Mouse (Mus musculus): ENCODE measurements around the gene Ppip5k2.

Ppip5k2 gene

DNA sequence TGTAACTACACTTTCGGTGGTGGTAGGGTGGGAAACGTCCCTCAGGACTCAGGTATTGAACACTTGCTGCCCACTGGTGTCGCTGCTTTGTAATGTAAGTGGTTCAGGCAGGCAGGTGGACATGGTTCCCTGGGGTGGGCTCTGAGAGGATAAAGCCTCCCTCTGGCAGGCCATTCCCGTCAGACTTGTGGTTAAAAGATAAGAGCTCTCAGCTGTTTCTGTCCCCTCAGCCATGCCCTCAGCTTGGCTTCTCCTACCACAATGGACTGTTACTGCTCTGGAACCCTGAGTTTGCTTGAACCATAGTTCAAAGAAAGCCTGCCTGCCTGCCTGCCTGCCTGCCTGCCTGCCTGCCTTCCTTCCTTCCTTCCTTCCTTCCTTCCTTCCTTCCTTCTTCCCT lies 15.8 kb downstream of the Ppip5k2 start:
- DNase-seq (ENCODE audit: low spot score), result no peak

DNA sequence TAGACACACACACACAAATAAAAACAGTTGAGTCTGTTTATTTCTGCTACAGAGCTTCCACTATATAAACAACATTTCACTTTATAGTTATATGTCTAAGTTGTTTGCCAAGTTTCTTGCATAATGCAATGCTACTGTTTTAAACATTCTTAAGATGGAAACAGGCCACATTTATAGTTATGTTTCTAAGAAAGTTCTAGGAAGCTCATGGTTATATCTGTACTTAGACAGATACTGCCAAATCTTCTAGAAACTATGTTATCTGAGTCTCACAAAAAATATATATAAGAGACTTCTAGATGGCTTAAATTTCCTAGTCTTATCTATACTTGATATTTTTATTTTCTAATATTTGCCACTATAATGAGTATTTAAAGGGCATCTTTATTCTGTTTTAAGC lies 17.0 kb downstream of the Ppip5k2 start:
- no peak for DNase-seq (ENCODE audit: low spot score)

DNA sequence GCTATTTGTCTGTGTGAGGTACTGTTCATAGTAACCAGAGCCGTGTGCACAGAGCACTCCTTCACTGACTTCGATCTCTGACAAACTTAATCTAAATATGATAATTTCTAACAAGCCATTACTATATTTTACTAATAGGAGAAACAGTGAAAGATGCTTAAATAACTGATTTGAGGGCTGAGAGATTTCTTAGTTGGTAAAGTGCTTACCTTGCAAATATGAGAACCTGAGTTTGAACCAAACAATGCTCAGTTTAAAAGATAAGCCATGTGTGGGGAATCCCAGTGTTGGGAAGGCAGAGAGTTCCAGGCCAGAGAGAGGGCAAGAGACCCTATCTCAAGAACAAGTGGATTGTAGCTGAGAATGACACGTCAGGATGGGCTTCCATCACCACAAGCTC lies 22.0 kb downstream of the Ppip5k2 start:
- no peak for DNase-seq (ENCODE audit: low spot score)

DNA sequence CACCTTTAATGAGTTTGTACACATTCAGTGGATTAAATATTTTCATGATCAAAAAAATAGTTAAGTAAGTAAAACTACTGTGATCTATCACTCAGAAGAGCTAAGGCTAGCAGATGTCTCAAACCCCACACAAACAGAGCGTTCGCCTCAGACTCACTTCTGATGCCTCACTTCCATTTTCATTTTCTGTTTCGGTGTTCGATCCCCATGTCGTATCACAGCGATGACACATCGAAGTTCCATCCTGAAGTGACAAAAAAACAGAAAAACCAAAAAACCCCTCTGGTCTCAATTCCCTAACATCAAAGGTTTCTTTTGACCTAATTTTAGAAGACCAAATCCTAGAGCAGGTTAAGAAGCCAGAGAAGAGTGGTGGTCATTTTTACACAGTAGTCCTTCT lies 23.9 kb downstream of the Ppip5k2 start:
- no peak for DNase-seq (ENCODE audit: low spot score)

DNA sequence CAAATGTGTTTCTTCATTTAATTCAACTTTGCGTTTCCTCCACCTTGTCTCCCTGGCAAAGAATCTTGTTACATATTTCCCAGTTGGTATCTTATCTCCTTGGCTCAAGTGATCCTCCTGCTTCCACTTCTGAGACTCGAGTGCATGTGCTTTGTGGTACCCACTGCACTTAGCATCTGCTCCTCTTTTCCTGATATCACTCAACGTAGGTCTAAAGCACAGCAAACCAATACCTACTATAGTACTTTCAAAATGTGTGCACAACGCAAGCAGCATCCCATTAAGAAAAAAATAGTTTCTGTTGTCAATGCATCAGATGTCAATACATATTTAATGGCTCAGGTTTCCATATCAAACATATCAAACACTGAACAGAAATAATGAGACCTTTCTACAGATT lies 24.5 kb downstream of the Ppip5k2 start:
- DNase-seq (ENCODE audit: low spot score), result no peak

DNA sequence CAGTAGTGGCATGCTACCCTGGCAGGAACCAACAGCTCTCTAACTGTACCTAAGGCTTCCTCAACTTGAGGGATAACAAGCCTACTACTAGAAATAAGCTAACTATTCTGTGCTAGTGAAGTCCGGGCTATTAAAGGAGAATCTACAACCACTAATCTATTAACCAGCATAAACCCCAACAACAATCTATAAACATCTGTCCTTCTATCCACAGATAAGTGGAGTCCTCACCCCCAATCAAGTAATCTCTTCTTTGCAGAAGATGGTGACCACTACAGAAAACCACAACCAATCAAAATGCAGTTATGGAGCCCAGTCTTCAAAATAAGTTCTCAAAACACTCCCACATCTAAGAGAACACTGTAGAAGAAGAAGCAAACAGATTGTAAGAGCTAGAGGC lies 27.1 kb downstream of the Ppip5k2 start:
- DNase-seq (ENCODE audit: low spot score), result no peak

DNA sequence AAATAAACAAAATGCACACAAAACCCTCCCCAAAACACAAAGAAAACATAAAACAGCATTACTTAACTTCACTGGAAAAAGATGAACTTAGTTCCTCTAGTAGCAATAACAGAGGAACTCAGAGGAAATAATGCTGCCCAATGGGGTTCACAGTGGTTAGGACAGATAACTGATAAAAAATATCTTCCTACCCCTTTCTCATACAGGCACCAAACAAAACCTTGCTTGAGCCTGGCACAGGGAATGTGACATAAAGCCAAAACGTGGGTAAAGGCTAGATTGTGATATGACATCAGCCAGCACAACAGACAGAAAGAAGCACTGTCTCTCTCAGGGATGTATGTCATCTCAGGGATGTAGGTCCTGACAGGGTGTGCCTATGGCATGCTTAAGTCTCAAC lies 40.9 kb downstream of the Ppip5k2 start:
- DNase-seq (ENCODE audit: low spot score), result no peak

DNA sequence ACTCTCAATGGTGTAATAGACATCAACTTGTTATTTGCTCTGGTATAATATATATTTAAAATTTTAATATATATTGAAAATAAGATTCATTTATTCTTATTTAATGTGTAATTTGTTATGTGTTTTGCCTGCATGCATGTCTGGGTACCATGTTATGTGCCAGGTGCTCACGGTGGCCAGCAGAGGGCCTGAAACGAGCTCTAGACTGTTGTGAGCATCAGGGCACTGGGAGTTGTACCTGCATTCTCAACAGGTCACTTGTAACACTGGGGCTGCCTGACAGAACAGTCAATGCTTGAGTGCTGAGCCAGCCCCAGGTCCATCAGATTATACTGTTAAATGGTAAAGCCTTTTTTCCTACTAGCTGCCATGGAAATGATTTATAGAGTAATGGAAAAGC lies 43.5 kb downstream of the Ppip5k2 start:
- no peak for DNase-seq (ENCODE audit: low spot score)

DNA sequence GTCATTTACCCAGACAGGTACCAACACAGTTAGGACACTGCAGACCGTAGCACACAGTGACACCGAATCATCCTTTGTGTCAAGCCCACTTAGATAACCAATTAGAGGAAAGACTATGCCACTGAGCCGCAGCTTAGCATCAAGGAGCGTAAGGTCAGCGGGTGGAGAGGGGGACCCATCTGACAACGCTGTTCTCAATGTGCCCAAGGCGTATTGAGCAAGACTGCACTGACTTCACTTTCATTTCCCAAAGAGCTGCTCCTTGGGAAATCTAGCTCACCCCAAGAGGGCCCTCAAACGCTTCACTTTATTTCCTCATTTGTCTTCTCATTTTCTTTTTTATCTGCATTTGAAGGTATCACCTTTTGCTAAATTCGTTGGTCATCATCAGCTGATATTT lies 51.8 kb downstream of the Ppip5k2 start:
- DNase-seq (ENCODE audit: low spot score), result no peak

DNA sequence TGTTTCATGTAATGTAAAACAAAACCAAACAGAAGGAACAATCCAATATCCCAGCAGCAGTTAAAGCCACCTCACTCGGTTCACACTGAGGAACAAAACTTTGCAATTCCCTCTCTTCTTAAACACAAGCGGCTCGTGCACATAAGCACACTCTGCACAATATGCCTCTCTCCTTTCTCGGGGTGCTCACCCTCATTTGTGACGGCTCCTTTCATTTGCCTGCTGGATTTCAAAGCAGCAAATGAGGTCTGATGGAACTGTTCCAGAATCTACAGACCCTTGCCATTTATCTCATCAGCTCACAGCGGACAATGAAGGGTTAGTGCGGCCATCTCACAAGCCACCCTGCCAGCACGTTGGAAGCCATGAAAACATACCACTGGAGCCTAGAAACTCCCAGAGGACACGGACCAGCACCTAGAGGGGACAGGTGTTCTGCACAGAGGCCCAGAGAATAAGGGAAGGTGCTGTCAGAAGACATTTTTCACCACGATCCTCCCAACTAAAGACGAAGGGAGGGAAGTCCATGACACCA lies 55.8 kb downstream of the Ppip5k2 start:
- no peak for DNase-seq (ENCODE audit: low spot score)

DNA sequence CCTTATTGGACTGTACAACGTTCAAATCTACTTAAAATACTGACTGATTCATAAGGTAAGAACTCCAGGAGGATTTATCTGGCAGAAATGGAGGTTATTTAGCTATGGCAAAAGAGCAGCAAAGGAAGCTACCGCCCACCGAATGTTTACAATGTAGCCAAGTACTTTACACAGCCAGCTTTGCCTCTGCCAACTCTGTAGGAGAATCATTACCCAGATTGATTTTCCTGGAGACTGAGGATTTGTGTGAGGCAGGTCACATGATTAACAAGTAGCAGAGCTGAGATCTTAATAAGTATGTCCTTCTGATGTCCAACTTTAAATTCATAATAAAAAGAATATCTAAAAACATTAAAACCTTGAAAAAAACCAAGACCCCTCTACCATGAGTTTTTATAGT lies 59.7 kb downstream of the Ppip5k2 start:
- DNase-seq (ENCODE audit: low spot score), result no peak

DNA sequence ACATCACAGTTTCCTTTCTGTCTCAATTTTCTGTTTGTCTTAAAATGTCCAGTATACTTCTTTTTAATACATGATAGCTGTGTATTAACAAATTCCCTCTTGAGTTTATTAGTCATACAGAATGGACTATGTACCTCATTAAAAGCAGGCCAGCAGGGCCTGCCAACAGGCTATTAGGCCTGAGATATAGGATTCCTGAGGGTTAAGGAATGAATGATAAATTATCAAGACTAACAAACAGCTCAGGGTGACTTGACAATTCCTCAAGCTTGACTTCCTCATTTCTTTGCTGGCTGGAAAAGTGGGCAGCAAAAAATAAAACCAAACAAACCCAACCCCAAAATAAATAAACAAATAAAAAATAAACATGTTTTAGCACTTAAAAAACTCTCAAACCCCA lies 64.8 kb downstream of the Ppip5k2 start:
- no peak for DNase-seq (ENCODE audit: low spot score)

DNA sequence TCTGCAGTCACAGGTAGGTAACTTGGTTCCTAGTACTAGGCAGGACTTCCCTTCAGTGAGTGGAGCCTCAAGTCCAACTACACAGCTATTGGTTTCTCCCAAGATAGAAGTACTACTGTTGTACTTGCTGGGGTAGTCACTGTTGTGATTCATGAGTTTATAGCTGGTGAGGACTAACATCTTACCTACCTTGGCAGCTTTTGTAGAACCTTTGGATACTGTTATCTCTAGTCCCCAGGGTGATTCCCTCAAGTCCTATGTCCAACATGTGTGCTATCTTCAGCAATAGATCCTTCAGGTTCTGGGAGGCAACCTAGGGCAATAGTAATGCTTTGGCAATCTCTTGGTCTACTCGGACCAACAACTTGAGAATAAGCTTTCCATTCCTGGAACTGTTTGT lies 65.6 kb downstream of the Ppip5k2 start:
- no peak for DNase-seq (ENCODE audit: low spot score)

DNA sequence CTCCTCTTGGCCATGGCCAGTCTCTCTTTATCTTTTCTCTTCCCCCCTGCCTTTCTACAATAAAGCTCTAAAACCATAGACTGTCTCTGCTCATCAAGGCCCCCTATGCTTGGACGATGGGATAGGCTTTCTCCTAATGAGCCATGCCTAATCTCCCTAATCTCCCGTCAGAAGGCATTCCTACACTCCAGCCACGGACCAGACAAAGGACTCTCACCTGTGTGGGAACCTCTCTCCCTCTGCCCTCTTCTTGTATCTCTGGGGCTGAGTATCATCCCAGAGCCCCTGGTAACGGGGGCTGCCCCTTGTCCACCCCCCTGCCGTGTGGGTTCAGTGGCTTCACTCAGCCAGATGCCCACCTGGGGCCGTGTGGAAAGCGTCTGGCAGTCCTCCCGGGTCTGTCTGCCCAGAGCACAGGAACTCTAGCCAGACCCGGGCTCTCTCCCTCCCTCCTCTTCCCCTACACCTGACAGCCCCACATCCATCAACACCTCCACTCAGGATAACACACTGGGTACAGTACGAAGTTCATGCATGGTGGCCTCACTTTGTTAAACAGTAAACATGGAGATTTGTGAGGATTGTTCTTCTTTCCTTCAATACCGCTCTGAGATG lies 71.1 kb downstream of the Ppip5k2 start:
- DNase-seq (ENCODE audit: low spot score), result no peak

DNA sequence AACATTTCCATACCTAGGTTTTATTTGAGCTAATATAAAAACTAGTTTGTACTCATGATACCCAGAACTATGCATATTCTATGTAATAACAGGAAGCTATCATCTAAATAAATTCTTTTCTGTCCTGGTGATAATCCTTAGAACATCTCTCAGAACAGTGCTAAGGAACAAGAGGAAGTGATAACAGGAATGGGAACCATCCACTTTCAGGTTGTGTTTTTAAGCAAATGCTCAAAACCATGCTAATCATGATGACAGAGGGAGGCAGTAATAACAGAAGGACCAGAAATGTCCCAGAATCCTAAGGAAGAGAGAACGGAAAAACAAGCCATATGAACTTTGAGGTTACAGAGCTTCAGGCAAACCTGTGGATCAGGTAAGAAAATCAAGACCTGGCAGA lies 72.9 kb downstream of the Ppip5k2 start:
- DNase-seq (ENCODE audit: low spot score), result no peak

DNA sequence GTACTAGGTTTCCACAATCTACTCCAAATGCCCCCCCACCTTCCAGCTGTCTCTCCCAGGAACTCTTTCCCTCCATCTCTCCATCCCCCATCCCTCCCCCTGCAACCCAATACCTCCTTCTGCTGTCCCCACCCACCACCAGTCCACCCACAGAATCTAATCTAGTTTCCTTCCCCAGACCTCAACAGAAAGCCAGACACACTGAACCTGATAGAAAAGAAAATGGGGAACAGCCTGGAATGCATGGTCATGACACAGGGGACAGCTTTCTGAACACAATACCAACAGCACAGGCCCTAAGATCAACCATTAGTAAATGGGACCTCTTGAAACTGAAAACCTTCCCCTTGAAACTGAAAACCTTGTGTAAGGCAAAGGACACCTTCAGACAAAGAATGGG lies 76.4 kb downstream of the Ppip5k2 start:
- DNase-seq (ENCODE audit: low spot score), result no peak

DNA sequence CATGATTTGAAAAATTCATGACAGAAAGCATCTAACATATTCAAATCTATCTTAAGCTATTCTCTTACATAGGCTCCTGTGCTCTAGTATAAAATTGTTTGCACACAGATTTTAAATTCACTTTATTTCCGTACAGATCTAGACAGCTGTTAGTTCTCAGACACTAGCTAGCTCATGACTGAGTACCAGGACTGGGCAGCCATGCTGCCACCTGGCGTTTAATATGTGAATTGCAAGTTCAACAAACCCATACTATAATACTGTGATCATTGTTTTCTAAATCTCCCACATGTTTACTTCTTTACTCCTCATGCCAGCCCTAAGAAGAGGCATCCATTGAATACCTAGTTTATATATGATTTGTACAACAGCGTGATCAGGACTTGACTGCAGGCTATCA lies 81.5 kb downstream of the Ppip5k2 start:
- peak; percentile 49 for DNase-seq (ENCODE audit: low spot score)

DNA sequence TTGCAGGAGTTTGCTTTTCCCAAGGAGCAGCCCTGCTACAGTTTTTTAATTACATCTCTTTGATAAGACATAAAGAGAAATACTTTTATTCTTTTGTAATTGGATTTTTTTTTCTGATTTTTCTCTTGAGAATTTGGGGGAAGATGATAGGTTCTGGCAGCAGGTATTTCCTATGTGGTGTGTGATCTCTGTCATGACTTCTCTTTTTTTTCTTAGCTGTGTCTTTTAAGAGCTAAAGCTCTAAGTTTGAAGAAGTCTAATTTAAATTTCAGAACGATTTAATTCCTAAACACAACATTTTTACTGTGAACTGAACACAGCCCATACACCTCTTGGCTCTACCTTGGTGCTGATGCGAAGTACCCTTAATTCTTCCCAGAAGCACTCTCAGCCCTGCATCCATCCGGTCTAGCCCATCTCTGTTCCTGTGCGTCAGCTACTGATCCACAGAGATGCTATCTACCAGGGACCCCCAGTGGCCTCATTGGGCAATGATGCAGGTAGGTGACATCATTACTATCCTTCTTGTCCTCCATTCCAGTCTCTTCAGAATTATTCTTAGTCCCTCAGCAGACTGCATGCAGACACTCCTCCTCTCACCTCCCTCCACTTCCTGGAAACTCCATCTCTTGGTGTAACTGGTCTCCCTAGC lies 93.6 kb downstream of the Ppip5k2 start:
- DNase-seq (ENCODE audit: low spot score), result no peak

DNA sequence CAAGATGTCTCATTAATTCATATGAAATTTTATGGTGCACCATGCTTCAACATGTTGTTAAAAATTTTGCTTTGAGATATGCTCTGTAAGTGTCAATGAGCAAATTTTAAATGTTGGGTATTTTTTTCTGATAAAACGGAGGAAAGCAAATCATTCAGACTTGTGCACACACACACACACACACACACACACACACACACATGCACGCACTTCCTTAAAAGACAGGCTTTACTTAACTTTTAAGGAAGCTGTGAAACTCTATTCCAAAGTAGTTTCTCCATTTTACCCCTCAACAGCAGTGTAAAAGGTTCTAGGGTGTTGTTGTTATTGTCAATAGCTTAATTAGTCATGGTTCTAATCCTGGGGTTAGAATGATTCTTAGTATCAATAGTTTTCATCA lies 94.1 kb downstream of the Ppip5k2 start:
- DNase-seq (ENCODE audit: low spot score), result no peak

DNA sequence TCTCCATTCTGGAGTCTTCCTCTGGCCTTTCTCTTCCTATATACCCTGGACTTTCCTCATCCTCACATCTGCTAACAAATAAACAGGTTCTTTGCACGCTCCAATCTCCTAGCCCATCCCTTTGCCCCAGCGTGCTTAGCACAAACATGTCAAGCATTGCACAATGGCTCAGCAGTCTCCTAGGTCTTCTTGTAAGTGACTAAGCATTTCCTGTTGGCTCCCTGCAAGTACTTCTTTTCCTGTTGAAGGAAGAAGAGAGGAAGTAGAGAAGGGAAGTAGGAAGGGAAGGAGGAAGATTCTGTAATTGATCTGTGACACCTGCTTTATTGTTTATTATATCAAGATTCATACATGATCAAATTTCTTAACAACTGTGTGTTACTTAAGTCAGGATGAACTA lies 97.4 kb downstream of the Ppip5k2 start:
- no peak for DNase-seq (ENCODE audit: low spot score)

DNA sequence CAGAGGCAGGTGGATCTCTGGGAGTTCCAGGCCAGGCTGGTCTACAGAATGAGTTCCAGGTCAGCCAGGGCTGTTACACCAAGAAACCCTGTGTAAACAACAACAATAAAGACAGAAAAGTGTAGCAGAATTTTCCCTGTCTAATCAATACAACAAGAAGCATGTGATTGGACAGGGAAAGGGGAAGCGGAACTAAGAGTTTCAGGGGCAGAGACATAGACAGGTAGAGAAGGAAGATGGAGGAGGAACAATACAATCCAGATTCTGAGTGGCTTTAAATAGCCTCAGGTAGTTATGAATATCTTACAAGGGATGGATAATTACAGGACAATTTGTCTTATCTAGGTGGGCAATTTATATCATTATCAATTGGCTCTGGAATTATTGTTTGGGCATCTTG lies 102.9 kb downstream of the Ppip5k2 start:
- no peak for DNase-seq (ENCODE audit: low spot score)

DNA sequence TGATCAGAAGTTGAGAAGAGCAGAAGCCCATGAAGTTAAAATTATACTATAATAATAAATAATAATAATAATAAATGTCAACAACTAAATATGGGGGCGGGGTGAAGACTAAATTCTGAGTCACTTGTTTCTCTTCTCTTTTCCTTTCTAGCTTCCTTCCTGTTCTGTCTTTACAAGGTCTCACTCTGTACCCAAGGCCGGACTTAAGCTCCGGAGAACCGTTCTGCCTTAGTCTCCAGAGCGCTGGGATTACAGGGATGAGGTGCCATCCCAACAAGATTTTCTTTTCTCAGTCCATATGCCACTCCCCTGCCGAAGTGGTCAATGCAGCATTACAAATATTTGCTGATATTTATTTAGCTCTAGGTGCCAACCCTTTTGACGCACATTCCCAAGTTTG lies 107.9 kb downstream of the Ppip5k2 start:
- DNase-seq (ENCODE audit: low spot score), result peak; percentile 17

DNA sequence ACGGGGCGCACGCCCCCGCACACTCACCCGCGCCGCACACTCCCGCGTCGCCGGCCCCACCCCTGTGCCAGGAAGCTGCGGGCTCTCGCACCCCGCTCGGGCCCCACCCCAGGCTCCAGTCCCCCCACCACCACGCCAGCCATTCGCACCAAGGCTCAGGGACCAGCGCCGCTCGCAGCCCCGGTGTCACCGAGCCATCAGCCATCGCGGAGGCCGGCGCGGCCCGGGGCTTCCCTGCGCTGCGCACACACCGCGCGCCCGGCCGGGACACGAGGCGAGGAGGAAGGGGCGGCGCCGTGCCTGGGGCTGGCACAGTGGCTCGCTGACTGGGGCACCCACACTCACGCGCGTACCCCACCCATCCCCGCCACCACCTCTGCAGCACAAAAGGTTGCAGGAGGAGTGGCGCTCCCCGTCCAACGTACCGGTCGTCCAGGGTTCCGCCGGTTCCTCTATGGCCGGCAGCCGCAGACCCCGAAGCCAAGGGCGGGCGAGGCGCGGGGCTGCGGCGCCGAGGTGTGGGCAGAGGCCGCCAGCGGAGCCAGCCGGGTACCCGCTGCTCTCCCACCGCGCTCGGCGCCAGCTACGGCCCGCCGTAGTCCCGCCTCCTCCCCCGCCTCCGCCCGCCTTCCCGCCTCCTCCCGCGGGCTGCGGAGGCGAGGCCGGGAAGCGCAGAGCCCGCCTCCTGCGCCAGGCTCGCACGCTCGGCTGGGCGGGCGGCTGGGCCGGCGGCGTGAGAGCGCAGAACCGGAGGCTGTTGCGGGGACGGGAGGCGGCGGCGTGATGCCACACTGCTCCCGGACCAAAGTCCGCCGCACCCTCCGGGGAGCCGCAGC lies 108.6 kb downstream of the Ppip5k2 start, which contains the start of gene D1Ertd622e:
TSS of gene D1Ertd622e (minus strand) at position 669 of the 836 bp plus-strand sequence.
- peak; percentile 87 for DNase-seq (ENCODE audit: low spot score)
